In genomic region chrX:36830271-36830670, GRCm38 (mm10) we compare ENCODE assay signal across 7 mouse cellular contexts. TPM values are rescaled to one million over a fixed set of nuclear protein-coding genes. Genes with fewer than 3 reads are reported as not detected.
DNase-seq lines count a peak whose midpoint lies in the region; ATAC-seq and TF ChIP-seq lines count a peak whose summit lies in the region.

No protein-coding gene starts in this region.

- H3K27ac ChIP-seq in midbrain, postnatal 0 days (ENCODE audit: low read depth, low read length), result no peak overlapping the region
- no peak overlapping the region for H3K27ac ChIP-seq in midbrain, embryonic 15.5 days
- no peak overlapping the region for H3K27ac ChIP-seq in lung, embryonic 14.5 days (ENCODE audit: low read depth)

- 43% methylated on average over 5 of the region's 5 CpGs for WGBS in midbrain, postnatal 0 days
- WGBS in midbrain, embryonic 15.5 days, result 29% methylated on average over 5 of the region's 5 CpGs
- WGBS in lung, embryonic 14.5 days, result 28% methylated on average over 5 of the region's 5 CpGs

- no peak overlapping the region for H3K9ac ChIP-seq in midbrain, postnatal 0 days (replicated peaks; ENCODE audit: low read length, poor library complexity, severe bottlenecking)
- no peak overlapping the region for H3K9ac ChIP-seq in midbrain, embryonic 15.5 days
- H3K9ac ChIP-seq in lung, embryonic 14.5 days, result no peak overlapping the region

- no peak overlapping the region for H3K4me2 ChIP-seq in midbrain, postnatal 0 days (ENCODE audit: low read depth, low read length, poor library complexity, severe bottlenecking)
- no peak overlapping the region for H3K4me2 ChIP-seq in midbrain, embryonic 15.5 days
- no peak overlapping the region for H3K4me2 ChIP-seq in lung, embryonic 14.5 days

- TF ChIP-seq CTCF in midbrain, postnatal 0 days (IDR thresholded peaks at IDR 0.05), result peak; percentile 56
- TF ChIP-seq CTCF in lung, embryonic 14.5 days (IDR thresholded peaks at IDR 0.05; ENCODE audit: low read depth), result peak; percentile 52

- ATAC-seq in midbrain, postnatal 0 days (ENCODE audit: low FRiP score), result no peak
- ATAC-seq in midbrain, embryonic 15.5 days (replicated peaks), result no peak
- ATAC-seq in lung, embryonic 14.5 days (ENCODE audit: insufficient read depth), result no peak

- H3K27me3 ChIP-seq in midbrain, postnatal 0 days (ENCODE audit: insufficient read depth, low read length), result no peaks in the 10 kb centered on the region
- no peaks in the 10 kb centered on the region for H3K27me3 ChIP-seq in midbrain, embryonic 15.5 days (replicated peaks)
- H3K27me3 ChIP-seq in lung, embryonic 14.5 days (ENCODE audit: insufficient read depth, low read length), result no peaks in the 10 kb centered on the region

- DNase-seq in midbrain, postnatal 0 days (ENCODE audit: low spot score), result peak; percentile 51
- peak; percentile 77 for DNase-seq in adrenal gland, postnatal 10 days
- peak; percentile 24 for DNase-seq in gastrocnemius, postnatal 25 days
- DNase-seq in lung, embryonic 14.5 days, result peak; percentile 81
- DNase-seq in layer of hippocampus, adult 11-12 months (ENCODE audit: low spot score), result no peak
- DNase-seq in frontal cortex, postnatal 36 days (ENCODE audit: low spot score in 2 of 2), result no peak

- H3K9me3 ChIP-seq in midbrain, postnatal 0 days (ENCODE audit: low read length), result no peaks in the 10 kb centered on the region
- no peaks in the 10 kb centered on the region for H3K9me3 ChIP-seq in midbrain, embryonic 15.5 days
- no peaks in the 10 kb centered on the region for H3K9me3 ChIP-seq in lung, embryonic 14.5 days (ENCODE audit: low read depth, low read length)

- no peaks in the 10 kb centered on the region for H3K36me3 ChIP-seq in midbrain, postnatal 0 days (ENCODE audit: insufficient read depth, low read length)
- no peaks in the 10 kb centered on the region for H3K36me3 ChIP-seq in midbrain, embryonic 15.5 days (replicated peaks)
- no peaks in the 10 kb centered on the region for H3K36me3 ChIP-seq in lung, embryonic 14.5 days (ENCODE audit: insufficient read depth)

- H3K4me1 ChIP-seq in midbrain, postnatal 0 days (ENCODE audit: insufficient read depth, low read length), result no peaks in the 10 kb centered on the region
- peaks cover 3% of the 10 kb centered on the region; the same call in 1 of the 2 replicates for H3K4me1 ChIP-seq in midbrain, embryonic 15.5 days
- H3K4me1 ChIP-seq in lung, embryonic 14.5 days (ENCODE audit: insufficient read depth), result no peaks in the 10 kb centered on the region

- H3K4me3 ChIP-seq in midbrain, postnatal 0 days (ENCODE audit: low read depth, low read length), result no peak overlapping the region
- no peak overlapping the region for H3K4me3 ChIP-seq in midbrain, embryonic 15.5 days
- H3K4me3 ChIP-seq in lung, embryonic 14.5 days (ENCODE audit: low read depth, low read length), result no peak overlapping the region

RNA-seq across cellular contexts. Expression of gene Slc25a5, which starts 34.8 kb away (rescaled TPM):
- 346 and 392 TPM in 2 replicates for total RNA-seq in midbrain, postnatal 0 days (2014; rRNA removed)
- 483 and 520 TPM in 2 replicates for polyA plus RNA-seq in midbrain, postnatal 0 days (2015; fragmentation: Nextera tagmentation; extraction: Ambion mirVana)
- 441 and 470 TPM in 2 replicates for polyA plus RNA-seq in midbrain, embryonic 15.5 days (2015; fragmentation: Nextera tagmentation; extraction: Ambion mirVana)
- 100 to 1,000 TPM; 591 to 638 TPM for total RNA-seq in adrenal gland, postnatal 10 days (2021)
- 10 to 100 TPM; 78.5 to 87.7 TPM for total RNA-seq in gastrocnemius, postnatal 25 days (2021)
- polyA plus RNA-seq in lung, embryonic 14.5 days (2014; fragmentation: Nextera tagmentation; extraction: Ambion mirVana), result 690 and 709 TPM in 2 replicates

RNA-seq across cellular contexts. Expression of gene Ube2a, which starts 43.4 kb away (rescaled TPM):
- 39.4 and 40.4 TPM in 2 replicates for total RNA-seq in midbrain, postnatal 0 days (2014; rRNA removed)
- polyA plus RNA-seq in midbrain, postnatal 0 days (2015; fragmentation: Nextera tagmentation; extraction: Ambion mirVana), result 110 and 123 TPM in 2 replicates
- 104 and 110 TPM in 2 replicates for polyA plus RNA-seq in midbrain, embryonic 15.5 days (2015; fragmentation: Nextera tagmentation; extraction: Ambion mirVana)
- 10 to 100 TPM; 60.0 to 66.5 TPM for total RNA-seq in adrenal gland, postnatal 10 days (2021)
- total RNA-seq in gastrocnemius, postnatal 25 days (2021), result 10 to 100 TPM; 35.5 to 42.7 TPM
- 134 and 140 TPM in 2 replicates for polyA plus RNA-seq in lung, embryonic 14.5 days (2014; fragmentation: Nextera tagmentation; extraction: Ambion mirVana)

RNA-seq across cellular contexts. Expression of gene C330007P06Rik, which starts 43.6 kb away (rescaled TPM):
- total RNA-seq in midbrain, postnatal 0 days (2014; rRNA removed), result 22.0 and 28.6 TPM in 2 replicates
- polyA plus RNA-seq in midbrain, postnatal 0 days (2015; fragmentation: Nextera tagmentation; extraction: Ambion mirVana), result 16.9 and 18.8 TPM in 2 replicates
- polyA plus RNA-seq in midbrain, embryonic 15.5 days (2015; fragmentation: Nextera tagmentation; extraction: Ambion mirVana), result 17.7 and 18.5 TPM in 2 replicates
- 10 to 100 TPM; 41.0 to 46.1 TPM for total RNA-seq in adrenal gland, postnatal 10 days (2021)
- total RNA-seq in gastrocnemius, postnatal 25 days (2021), result 10 to 100 TPM; 10.9 to 11.2 TPM
- 37.9 and 39.2 TPM in 2 replicates for polyA plus RNA-seq in lung, embryonic 14.5 days (2014; fragmentation: Nextera tagmentation; extraction: Ambion mirVana)

Comparison
In these comparisons a context has a peak if more than half of its experiments do, and no peak if none do; other contexts are left out.
1. DNase-seq: peak in midbrain, postnatal 0 days (single experiment), adrenal gland, postnatal 10 days (single experiment), gastrocnemius, postnatal 25 days (single experiment) and lung, embryonic 14.5 days (single experiment); none in layer of hippocampus, adult 11-12 months (single experiment) and frontal cortex, postnatal 36 days (0 of 2).